Mouse (Mus musculus): ENCODE results near the gene Cfap77.

Gene Cfap77

GRCm38 (mm10) chr2:28997161-28997834, 57.6 kb downstream of the Cfap77 start:
- no peak for DNase-seq (ENCODE audit: low read depth, low spot score)

GRCm38 (mm10) chr2:28995436-28995835, 59.4 kb downstream of the Cfap77 start:
- no peak for DNase-seq (ENCODE audit: low read depth, low spot score)

GRCm38 (mm10) chr2:28994014-28994413, 60.9 kb downstream of the Cfap77 start:
- DNase-seq (ENCODE audit: low read depth, low spot score) = no peak

GRCm38 (mm10) chr2:28988781-28989180, 66.1 kb downstream of the Cfap77 start:
- DNase-seq (ENCODE audit: low read depth, low spot score) = no peak

- DNase-seq (ENCODE audit: low read depth, low spot score) = no peak
These were observed 74.6 kb downstream of the Cfap77 start for GRCm38 (mm10) chr2:28980080-28980910.

GRCm38 (mm10) chr2:28978461-28978860, 76.4 kb downstream of the Cfap77 start:
- DNase-seq (ENCODE audit: low read depth, low spot score) = no peak

GRCm38 (mm10) chr2:28976635-28977034, 78.2 kb downstream of the Cfap77 start:
- peak; percentile 76 for DNase-seq (ENCODE audit: low read depth, low spot score)

GRCm38 (mm10) chr2:28975604-28976003, 79.3 kb downstream of the Cfap77 start:
- no peak for DNase-seq (ENCODE audit: low read depth, low spot score)

GRCm38 (mm10) chr2:28974520-28974919, 80.3 kb downstream of the Cfap77 start:
- peak; percentile 23 for DNase-seq (ENCODE audit: low read depth, low spot score)

GRCm38 (mm10) chr2:28973832-28974450, 80.9 kb downstream of the Cfap77 start:
- peak; percentile 61 for DNase-seq (ENCODE audit: low read depth, low spot score)

- DNase-seq (ENCODE audit: low read depth, low spot score) = no peak
These were observed 84.4 kb downstream of the Cfap77 start for GRCm38 (mm10) chr2:28970424-28970823.

- DNase-seq (ENCODE audit: low read depth, low spot score) = no peak
These were observed 86.6 kb downstream of the Cfap77 start for GRCm38 (mm10) chr2:28968278-28968677.

- peak; percentile 51 for DNase-seq (ENCODE audit: low read depth, low spot score)
These were observed 88.6 kb downstream of the Cfap77 start for GRCm38 (mm10) chr2:28966151-28966795.

- DNase-seq (ENCODE audit: low read depth, low spot score) = no peak
These were observed 91.3 kb downstream of the Cfap77 start for GRCm38 (mm10) chr2:28963565-28963964.

GRCm38 (mm10) chr2:28961636-28962035, 93.2 kb downstream of the Cfap77 start:
- DNase-seq (ENCODE audit: low read depth, low spot score) = no peak

- DNase-seq (ENCODE audit: low read depth, low spot score) = no peak
These were observed 93.8 kb downstream of the Cfap77 start for GRCm38 (mm10) chr2:28961024-28961585.

- DNase-seq (ENCODE audit: low read depth, low spot score) = no peak
These were observed 98.0 kb downstream of the Cfap77 start for GRCm38 (mm10) chr2:28956874-28957273.

GRCm38 (mm10) chr2:28954595-28954994, 100.3 kb downstream of the Cfap77 start:
- no peak for DNase-seq (ENCODE audit: low read depth, low spot score)

- peak; percentile 62 for DNase-seq (ENCODE audit: low read depth, low spot score)
These were observed 101.9 kb downstream of the Cfap77 start for GRCm38 (mm10) chr2:28952981-28953380.

GRCm38 (mm10) chr2:28946312-28946711, 108.6 kb downstream of the Cfap77 start:
- no peak for DNase-seq (ENCODE audit: low read depth, low spot score)

- no peak for DNase-seq (ENCODE audit: low read depth, low spot score)
These were observed 109.5 kb downstream of the Cfap77 start for GRCm38 (mm10) chr2:28945388-28945787.

Measured in forelimb bud, embryonic 11.5 days (tissue).